Mouse (Mus musculus): Measurements from ENCODE around the gene Ndufaf2. TPM values are rescaled to one million over a fixed set of nuclear protein-coding genes. Genes with fewer than 3 reads are reported as not detected.

Gene Ndufaf2
- polyA plus RNA-seq, 1 experiment from 2014 or later: 62.1 TPM

GRCm38 (mm10) chr13:108007861-108008260 lies 150.6 kb downstream of the Ndufaf2 start:
- Histone ChIP-seq H3K4me1 (no peaks in the 10 kb centered on the region), H3K9ac (no peak overlapping the region), H3K4me3 (no peak overlapping the region), H3K27ac (no peak overlapping the region), H3K36me3 (no peaks in the 10 kb centered on the region), H3K9me3 (no peaks in the 10 kb centered on the region), H3K4me2 (no peak overlapping the region), H3K27me3 (no peaks in the 10 kb centered on the region)
- 79% methylated on average over 4 of the region's 4 CpGs for WGBS
- ATAC-seq (ENCODE audit: borderline replicate concordance, extremely low read depth, low FRiP score, low TSS enrichment): no peak

DNA sequence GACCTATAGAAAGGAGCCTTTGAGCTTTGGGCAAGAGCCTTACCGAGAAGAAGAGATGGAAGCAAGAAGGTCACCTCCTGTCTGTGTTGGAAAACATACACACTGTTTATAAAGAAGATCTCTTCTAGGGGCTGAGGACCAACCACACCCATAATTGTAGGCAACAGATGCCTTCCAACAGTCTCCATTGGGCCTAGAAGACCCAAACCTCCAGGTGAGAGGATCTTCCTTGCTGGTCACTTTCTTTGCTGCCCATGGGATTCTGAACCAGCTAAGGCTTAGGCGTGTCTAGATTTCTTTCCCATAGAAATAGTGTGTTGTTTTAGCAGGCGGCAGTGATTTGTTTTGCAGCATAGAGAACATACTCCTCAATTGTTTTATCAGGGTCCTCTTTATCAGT lies 162.1 kb downstream of the Ndufaf2 start:
- no peak for ATAC-seq (ENCODE audit: borderline replicate concordance, extremely low read depth, low FRiP score, low TSS enrichment)
- Histone ChIP-seq H3K9me3 (no peaks in the 10 kb centered on the region), H3K9ac (no peak overlapping the region), H3K36me3 (no peaks in the 10 kb centered on the region), H3K4me1 (no peaks in the 10 kb centered on the region; the same call in 1 of the 2 replicates), H3K27me3 (no peaks in the 10 kb centered on the region), H3K4me2 (no peak overlapping the region), H3K27ac (no peak overlapping the region), H3K4me3 (no peak overlapping the region)
- WGBS: 92% methylated on average over 3 of the region's 3 CpGs

GRCm38 (mm10) chr13:107995211-107995610 lies 163.2 kb downstream of the Ndufaf2 start:
- Histone ChIP-seq H3K36me3 (no peaks in the 10 kb centered on the region), H3K9ac (no peak overlapping the region), H3K4me2 (no peak overlapping the region), H3K9me3 (no peaks in the 10 kb centered on the region), H3K27me3 (no peaks in the 10 kb centered on the region), H3K4me1 (no peaks in the 10 kb centered on the region; the same call in 1 of the 2 replicates), H3K27ac (no peak overlapping the region), H3K4me3 (no peak overlapping the region)
- 56% methylated on average over 7 of the region's 7 CpGs for WGBS
- ATAC-seq (ENCODE audit: borderline replicate concordance, extremely low read depth, low FRiP score, low TSS enrichment): peak; percentile 19; the same call in 1 of the 2 replicates

GRCm38 (mm10) chr13:107992573-107992972 lies 165.8 kb downstream of the Ndufaf2 start:
- Histone ChIP-seq H3K27ac (no peak overlapping the region), H3K36me3 (no peaks in the 10 kb centered on the region), H3K4me3 (no peak overlapping the region), H3K9ac (no peak overlapping the region), H3K27me3 (no peaks in the 10 kb centered on the region), H3K4me1 (no peaks in the 10 kb centered on the region; the same call in 1 of the 2 replicates), H3K4me2 (no peak overlapping the region), H3K9me3 (no peaks in the 10 kb centered on the region)
- WGBS: 46% methylated on average over 1 of the region's 1 CpGs
- peak; percentile 49; the same call in 1 of the 2 replicates for ATAC-seq (ENCODE audit: borderline replicate concordance, extremely low read depth, low FRiP score, low TSS enrichment)

GRCm38 (mm10) chr13:107984641-107985040 lies 173.8 kb downstream of the Ndufaf2 start:
- no peaks in the 10 kb centered on the region for H3K36me3 ChIP-seq

GRCm38 (mm10) chr13:107984186-107984585 lies 174.2 kb downstream of the Ndufaf2 start:
- WGBS: 74% methylated on average over 5 of the region's 5 CpGs
- Histone ChIP-seq H3K36me3 (no peaks in the 10 kb centered on the region), H3K27ac (no peak overlapping the region), H3K27me3 (no peaks in the 10 kb centered on the region), H3K4me1 (no peaks in the 10 kb centered on the region), H3K4me3 (no peak overlapping the region), H3K9ac (no peak overlapping the region), H3K4me2 (no peak overlapping the region), H3K9me3 (no peaks in the 10 kb centered on the region)
- ATAC-seq (ENCODE audit: borderline replicate concordance, extremely low read depth, low FRiP score, low TSS enrichment): no peak

More at GRCm38 (mm10) chr13:107984641-107985040, 173.8 kb downstream of the Ndufaf2 start:
- no peaks in the 10 kb centered on the region for H3K9me3 ChIP-seq
- H3K9ac ChIP-seq: no peak overlapping the region
- H3K4me1 ChIP-seq: no peaks in the 10 kb centered on the region
- H3K27me3 ChIP-seq: no peaks in the 10 kb centered on the region
- 63% methylated on average over 5 of the region's 5 CpGs for WGBS
- no peak for ATAC-seq (ENCODE audit: borderline replicate concordance, extremely low read depth, low FRiP score, low TSS enrichment)
- H3K4me2 ChIP-seq: no peak overlapping the region
- no peak overlapping the region for H3K4me3 ChIP-seq
- H3K27ac ChIP-seq: no peak overlapping the region

DNA sequence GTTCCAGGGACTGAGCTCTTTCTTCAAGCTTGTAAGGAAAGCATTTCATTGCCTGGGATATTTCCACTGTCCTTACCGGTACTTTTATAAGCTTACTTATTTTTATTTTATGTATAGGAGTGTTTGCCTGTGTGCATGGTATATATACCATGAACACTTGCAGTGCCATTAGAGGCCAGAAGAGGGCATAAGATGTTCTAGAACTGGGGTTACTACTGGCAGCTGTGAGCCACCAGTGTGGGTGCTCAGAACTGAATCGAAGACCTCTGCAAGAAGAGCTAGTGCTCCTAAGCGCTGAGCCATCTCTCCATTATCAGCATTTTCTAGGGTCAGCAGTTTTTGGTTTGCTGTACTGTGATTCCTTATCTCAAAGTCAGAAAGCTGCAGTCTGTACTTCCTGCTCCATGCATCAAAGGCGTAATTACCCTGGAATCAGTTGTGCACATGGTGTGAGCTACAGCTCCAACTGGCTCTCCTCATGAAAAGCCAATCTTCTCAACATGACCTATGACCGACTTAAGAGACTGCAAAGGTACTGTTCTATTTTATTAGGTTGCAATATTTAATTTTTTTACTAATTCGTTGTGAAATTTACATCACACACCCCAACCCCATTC lies 175.1 kb downstream of the Ndufaf2 start:
- Histone ChIP-seq H3K9me3 (no peaks in the 10 kb centered on the region), H3K36me3 (no peaks in the 10 kb centered on the region), H3K27ac (no peak overlapping the region), H3K4me2 (no peak overlapping the region), H3K4me1 (no peaks in the 10 kb centered on the region), H3K4me3 (no peak overlapping the region), H3K27me3 (no peaks in the 10 kb centered on the region), H3K9ac (no peak overlapping the region)
- ATAC-seq (ENCODE audit: borderline replicate concordance, extremely low read depth, low FRiP score, low TSS enrichment): no peak
- WGBS: 92% methylated on average over 6 of the region's 6 CpGs

DNA sequence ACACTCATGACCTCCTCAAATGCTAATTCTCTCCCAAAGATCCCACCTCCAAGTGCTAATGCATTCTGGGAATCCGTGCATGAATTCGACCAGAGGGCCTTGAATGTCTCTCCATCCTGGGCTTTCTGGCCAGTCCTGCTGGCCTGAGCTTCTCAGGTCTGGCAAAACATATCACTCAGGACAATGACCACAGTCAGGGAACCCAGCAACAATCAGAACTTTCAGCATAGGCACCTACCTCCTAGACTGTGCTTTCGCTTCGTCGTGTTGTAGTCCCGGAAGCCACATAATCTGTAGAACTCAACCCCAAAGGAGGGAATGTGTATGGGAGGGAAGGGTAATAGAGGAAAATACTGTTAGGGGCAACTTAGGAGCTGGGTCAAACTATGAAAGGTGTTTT lies 179.0 kb downstream of the Ndufaf2 start:
- WGBS: 92% methylated on average over 6 of the region's 6 CpGs
- ATAC-seq (ENCODE audit: borderline replicate concordance, extremely low read depth, low FRiP score, low TSS enrichment): no peak
- Histone ChIP-seq H3K9ac (no peak overlapping the region), H3K4me3 (no peak overlapping the region), H3K36me3 (no peaks in the 10 kb centered on the region), H3K27ac (no peak overlapping the region), H3K9me3 (no peaks in the 10 kb centered on the region), H3K4me2 (no peak overlapping the region), H3K4me1 (no peaks in the 10 kb centered on the region), H3K27me3 (no peaks in the 10 kb centered on the region)

- Histone ChIP-seq H3K27me3 (no peaks in the 10 kb centered on the region), H3K9ac (no peak overlapping the region), H3K27ac (no peak overlapping the region), H3K4me3 (no peak overlapping the region), H3K9me3 (no peaks in the 10 kb centered on the region), H3K36me3 (no peaks in the 10 kb centered on the region), H3K4me2 (no peak overlapping the region), H3K4me1 (no peaks in the 10 kb centered on the region)
- WGBS: 82% methylated on average over 16 of the region's 16 CpGs
- ATAC-seq (ENCODE audit: borderline replicate concordance, extremely low read depth, low FRiP score, low TSS enrichment): no peak
Observed at GRCm38 (mm10) chr13:107976886-107977656, 181.4 kb downstream of the Ndufaf2 start.

- no peak overlapping the region for H3K4me3 ChIP-seq
- no peaks in the 10 kb centered on the region for H3K36me3 ChIP-seq
- H3K9ac ChIP-seq: no peak overlapping the region
- no peak overlapping the region for H3K27ac ChIP-seq
- no peak overlapping the region for H3K4me2 ChIP-seq
- no peaks in the 10 kb centered on the region for H3K9me3 ChIP-seq
- 0 out of 2 replicates have a peak, but pooled peaks cover 10% of the 10 kb centered on the region for H3K4me1 ChIP-seq
- ATAC-seq (ENCODE audit: borderline replicate concordance, extremely low read depth, low FRiP score, low TSS enrichment): no peak
- WGBS: 54% methylated on average over 4 of the region's 4 CpGs
- no peaks in the 10 kb centered on the region for H3K27me3 ChIP-seq
Observed at GRCm38 (mm10) chr13:107972451-107972850, 186.0 kb downstream of the Ndufaf2 start.

- no peak for ATAC-seq (ENCODE audit: borderline replicate concordance, extremely low read depth, low FRiP score, low TSS enrichment)
- WGBS: 74% methylated on average over 7 of the region's 7 CpGs
- no peak overlapping the region for H3K4me2 ChIP-seq
Observed at GRCm38 (mm10) chr13:107971868-107972267, 186.6 kb downstream of the Ndufaf2 start.

More at GRCm38 (mm10) chr13:107971868-107972267, 186.6 kb downstream of the Ndufaf2 start:
- Histone ChIP-seq H3K27me3 (no peaks in the 10 kb centered on the region), H3K27ac (no peak overlapping the region), H3K4me1 (0 out of 2 replicates have a peak, but pooled peaks cover 10% of the 10 kb centered on the region), H3K9me3 (no peaks in the 10 kb centered on the region), H3K4me3 (no peak overlapping the region), H3K9ac (no peak overlapping the region), H3K36me3 (no peaks in the 10 kb centered on the region)
